Mouse (Mus musculus) gastrocnemius, postnatal 25 days (tissue): ENCODE results near the gene Gsdma2. TPM values are rescaled to one million over a fixed set of nuclear protein-coding genes. Genes with fewer than 3 reads are reported as not detected.

Experiments
- DNase-seq: peaks from one replicate; pipeline ENCODE4 v3.0.0; 2022
- total RNA-seq, 2 experiments: library from RNA; stranded (reverse); gene quantifications; 1 replicate in 1 of 2; 2 replicates in 1 of 2; pipeline ENCODE4 v1.2.3; 2021

Gene Gsdma2
- total RNA-seq, 2 experiments from 2014 or later = not detected

- DNase-seq = no peak
These were observed 54.7 kb downstream of the Gsdma2 start, which contains the start of gene Csf3 for GRCm38 (mm10) chr11:98701213-98701670. Gene Csf3 (plus strand): TSS chr11:98701263.

GRCm38 (mm10) chr11:98702323-98702722 lies 55.8 kb downstream of the Gsdma2 start:
- DNase-seq = no peak

- DNase-seq = no peak
These were observed 58.5 kb downstream of the Gsdma2 start for GRCm38 (mm10) chr11:98705021-98705420.

Other genes starting within 250 kb of the Gsdma2 start
- 1 to 10 TPM; 1.9 to 2.1 TPM for gene Pgap3, start 246.3 kb upstream of the Gsdma2 start, total RNA-seq
- 1 to 10 TPM; 2.0 to 2.3 TPM for gene Erbb2, start 234.3 kb upstream of the Gsdma2 start, total RNA-seq
- gene Mien1, start 207.8 kb upstream of the Gsdma2 start, total RNA-seq = 10 to 100 TPM; 31.7 to 35.5 TPM
- under 1 TPM in 1 of 2 experiments, not detected in 1; 0.16 TPM for gene Grb7, start 200.4 kb upstream of the Gsdma2 start, total RNA-seq
- under 1 TPM in 1 of 2 experiments, not detected in 1; 0.15 TPM for gene Ikzf3, start 100.7 kb upstream of the Gsdma2 start, total RNA-seq
- not detected for gene Zpbp2, start 95.7 kb upstream of the Gsdma2 start, total RNA-seq
- gene Ormdl3, start 59.4 kb upstream of the Gsdma2 start, total RNA-seq = 10 to 100 TPM; 19.9 to 28.2 TPM
- gene Lrrc3c, start 48.5 kb upstream of the Gsdma2 start, total RNA-seq = not detected
- gene Gm12355, start 21.1 kb upstream of the Gsdma2 start, total RNA-seq = 1 to 10 TPM; 3.1 to 6.4 TPM
- 1 to 10 TPM; 1.3 to 2.4 TPM for gene Gsdma3, start 20.4 kb upstream of the Gsdma2 start, total RNA-seq
- under 1 TPM; 0.23 to 0.24 TPM for gene Gsdma, start 17.6 kb downstream of the Gsdma2 start, total RNA-seq
- 10 to 100 TPM; 86.2 to 91.5 TPM for gene Psmd3, start 35.8 kb downstream of the Gsdma2 start, total RNA-seq
- not detected for gene Csf3, start 54.5 kb downstream of the Gsdma2 start, total RNA-seq
- gene Med24, start 82.7 kb downstream of the Gsdma2 start, total RNA-seq = 10 to 100 TPM; 42.7 to 46.9 TPM
- 10 to 100 TPM; 75.4 to 89.1 TPM for gene Thra, start 93.9 kb downstream of the Gsdma2 start, total RNA-seq
- gene Nr1d1, start 128.6 kb downstream of the Gsdma2 start, total RNA-seq = 100 to 1,000 TPM in 1 of 2 experiments, 10 to 100 TPM in 1; 98.0 to 119 TPM
- 10 to 100 TPM; 51.3 to 63.6 TPM for gene Msl1, start 148.8 kb downstream of the Gsdma2 start, total RNA-seq
- gene Casc3, start 158.1 kb downstream of the Gsdma2 start, total RNA-seq = 10 to 100 TPM; 13.9 to 15.0 TPM
- under 1 TPM; 0.23 to 0.40 TPM for gene Rapgefl1, start 190.0 kb downstream of the Gsdma2 start, total RNA-seq
- gene Wipf2, start 216.9 kb downstream of the Gsdma2 start, total RNA-seq = 1 to 10 TPM; 4.1 to 4.9 TPM